Mouse (Mus musculus): ENCODE data around the gene Btf3l4. TPM values are rescaled to one million over a fixed set of nuclear protein-coding genes. Genes with fewer than 3 reads are reported as not detected.

Gene Btf3l4
- polyA plus RNA-seq, 1 experiment from 2014 or later: 213 TPM

- no peaks in the 10 kb centered on the region for H3K27me3 ChIP-seq (ENCODE audit: low read depth, poor library complexity, severe bottlenecking)
- WGBS: 90% methylated on average over 4 of the region's 4 CpGs
- DNase-seq (ENCODE audit: low spot score): no peak
- no peaks in the 10 kb centered on the region for H3K9me3 ChIP-seq (replicated peaks)
- no peak overlapping the region for H3K4me3 ChIP-seq
- H3K36me3 ChIP-seq: peaks cover 15% of the 10 kb centered on the region
- H3K27ac ChIP-seq (replicated peaks): no peak overlapping the region
- H3K4me1 ChIP-seq: peaks cover 18% of the 10 kb centered on the region
Measured at GRCm38 (mm10) chr4:108838031-108838430, 4.6 kb upstream of the Btf3l4 start.

GRCm38 (mm10) chr4:108835496-108835895 lies 2.1 kb upstream of the Btf3l4 start:
- Histone ChIP-seq H3K27me3 (ENCODE audit: low read depth, poor library complexity, severe bottlenecking) (no peaks in the 10 kb centered on the region), H3K4me1 (peaks cover 33% of the 10 kb centered on the region), H3K9me3 (replicated peaks) (no peaks in the 10 kb centered on the region), H3K27ac (replicated peaks) (peak overlapping the region; percentile 100), H3K4me3 (peak overlapping the region; percentile 98), H3K36me3 (peaks cover 10% of the 10 kb centered on the region)
- 62% methylated on average over 3 of the region's 3 CpGs for WGBS
- DNase-seq (ENCODE audit: low spot score): no peak

GRCm38 (mm10) chr4:108834971-108835311 lies 1.5 kb upstream of the Btf3l4 start:
- Histone ChIP-seq H3K27me3 (ENCODE audit: low read depth, poor library complexity, severe bottlenecking) (no peaks in the 10 kb centered on the region), H3K4me1 (peaks cover 33% of the 10 kb centered on the region), H3K4me3 (peak overlapping the region; percentile 98), H3K27ac (replicated peaks) (peak overlapping the region; percentile 100), H3K36me3 (peaks cover 10% of the 10 kb centered on the region), H3K9me3 (replicated peaks) (no peaks in the 10 kb centered on the region)
- WGBS: under 1% methylated on average over 15 of the region's 15 CpGs
- no peak for DNase-seq (ENCODE audit: low spot score)

GRCm38 (mm10) chr4:108834115-108834970 lies 929 bp upstream of the Btf3l4 start, which contains the start of gene Txndc12:
Gene Txndc12 (plus strand): TSS chr4:108834601.
- peak within 1 kb of the TSS; percentile 98 for H3K4me3 ChIP-seq
- peaks cover 16% of the 10 kb centered on the region for H3K36me3 ChIP-seq
- peak; percentile 88 for DNase-seq (ENCODE audit: low spot score)
- H3K27me3 ChIP-seq (ENCODE audit: low read depth, poor library complexity, severe bottlenecking): no peaks in the 10 kb centered on the region
- peaks cover 33% of the 10 kb centered on the region for H3K4me1 ChIP-seq
- under 1% methylated on average over 34 of the region's 34 CpGs for WGBS
- peak within 1 kb of the TSS; percentile 100 for H3K27ac ChIP-seq (replicated peaks)
- H3K9me3 ChIP-seq (replicated peaks): no peaks in the 10 kb centered on the region

GRCm38 (mm10) chr4:108833828-108834114 lies 357 bp upstream of the Btf3l4 start:
- H3K4me3 ChIP-seq: peak overlapping the region; percentile 98
- 0% methylated on average over 6 of the region's 6 CpGs for WGBS
- H3K36me3 ChIP-seq: peaks cover 21% of the 10 kb centered on the region
- H3K27ac ChIP-seq (replicated peaks): peak overlapping the region; percentile 100
- H3K27me3 ChIP-seq (ENCODE audit: low read depth, poor library complexity, severe bottlenecking): no peaks in the 10 kb centered on the region
- H3K9me3 ChIP-seq (replicated peaks): no peaks in the 10 kb centered on the region
- peaks cover 33% of the 10 kb centered on the region for H3K4me1 ChIP-seq
- no peak for DNase-seq (ENCODE audit: low spot score)

DNA sequence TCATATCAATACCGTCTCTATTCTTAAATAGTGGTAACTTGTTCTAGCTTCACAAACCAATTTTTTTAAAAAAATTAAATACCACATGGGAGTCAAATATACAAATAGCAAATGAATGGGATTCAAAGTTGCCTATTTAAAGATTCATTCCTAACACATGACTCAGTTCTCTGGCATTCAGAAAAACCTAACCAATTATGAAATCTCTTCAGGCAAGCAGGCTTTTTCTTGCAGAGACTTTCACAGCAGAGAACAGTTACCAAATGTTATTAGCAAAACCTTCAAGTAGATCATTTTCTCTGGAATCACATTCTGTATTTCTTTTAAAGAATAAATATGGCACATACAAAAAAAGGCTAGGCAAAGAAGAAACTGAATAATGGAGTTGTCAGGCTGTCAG lies 2.7 kb downstream of the Btf3l4 start:
- Histone ChIP-seq H3K27me3 (ENCODE audit: low read depth, poor library complexity, severe bottlenecking) (no peaks in the 10 kb centered on the region), H3K9me3 (replicated peaks) (no peaks in the 10 kb centered on the region), H3K36me3 (peaks cover 51% of the 10 kb centered on the region), H3K4me3 (no peak overlapping the region), H3K4me1 (peaks cover 24% of the 10 kb centered on the region), H3K27ac (replicated peaks) (no peak overlapping the region)
- 87% methylated on average over 1 of the region's 1 CpGs for WGBS
- no peak for DNase-seq (ENCODE audit: low spot score)

DNA sequence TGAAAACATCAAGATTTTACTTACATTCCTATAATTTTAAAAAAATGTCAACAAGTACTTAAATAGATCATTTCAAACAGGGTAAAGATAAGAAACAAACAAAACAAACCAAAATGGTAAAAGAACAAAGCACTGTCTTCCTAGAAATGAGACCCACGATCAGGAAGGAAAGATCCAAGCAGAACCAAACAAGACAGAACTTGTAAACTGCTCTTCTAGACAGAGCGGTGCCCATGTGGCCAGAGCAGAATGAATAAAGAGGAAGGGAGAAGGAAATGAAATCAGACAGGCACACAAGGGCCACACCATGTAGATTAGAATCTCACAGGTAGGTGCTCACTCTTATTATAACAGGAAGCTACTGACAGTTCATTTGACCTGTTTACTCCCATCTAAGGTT lies 6.8 kb downstream of the Btf3l4 start:
- H3K4me3 ChIP-seq: no peak overlapping the region
- 93% methylated on average over 2 of the region's 2 CpGs for WGBS
- H3K9me3 ChIP-seq (replicated peaks): no peaks in the 10 kb centered on the region
- H3K27me3 ChIP-seq (ENCODE audit: low read depth, poor library complexity, severe bottlenecking): no peaks in the 10 kb centered on the region
- DNase-seq (ENCODE audit: low spot score): no peak
- H3K4me1 ChIP-seq: peaks cover 9% of the 10 kb centered on the region
- no peak overlapping the region for H3K27ac ChIP-seq (replicated peaks)
- peaks cover 92% of the 10 kb centered on the region for H3K36me3 ChIP-seq

DNA sequence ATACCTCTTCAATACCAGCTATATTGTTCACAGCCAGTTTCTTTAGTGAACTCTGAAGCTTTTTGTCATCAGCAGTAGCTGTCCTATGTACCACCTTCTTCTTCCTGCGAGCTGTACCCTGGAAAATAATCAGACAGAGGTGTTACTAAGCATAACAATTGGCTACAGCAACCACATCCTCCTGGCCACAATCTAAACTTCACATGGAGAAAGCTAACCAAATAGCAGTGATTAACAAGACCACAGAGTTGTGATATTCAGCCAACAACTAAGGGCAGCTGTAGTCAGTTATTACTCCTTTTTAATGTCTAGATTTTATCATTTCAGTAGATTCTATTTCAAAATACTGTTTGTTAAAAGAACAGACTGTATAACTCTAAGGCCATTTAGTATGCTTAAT lies 7.3 kb downstream of the Btf3l4 start:
- DNase-seq (ENCODE audit: low spot score): no peak
- Histone ChIP-seq H3K4me1 (peaks cover 3% of the 10 kb centered on the region), H3K27ac (replicated peaks) (no peak overlapping the region), H3K4me3 (no peak overlapping the region), H3K36me3 (peaks cover 97% of the 10 kb centered on the region), H3K9me3 (replicated peaks) (no peaks in the 10 kb centered on the region), H3K27me3 (ENCODE audit: low read depth, poor library complexity, severe bottlenecking) (no peaks in the 10 kb centered on the region)
- 95% methylated on average over 1 of the region's 1 CpGs for whole genome bisulfite sequencing

DNA sequence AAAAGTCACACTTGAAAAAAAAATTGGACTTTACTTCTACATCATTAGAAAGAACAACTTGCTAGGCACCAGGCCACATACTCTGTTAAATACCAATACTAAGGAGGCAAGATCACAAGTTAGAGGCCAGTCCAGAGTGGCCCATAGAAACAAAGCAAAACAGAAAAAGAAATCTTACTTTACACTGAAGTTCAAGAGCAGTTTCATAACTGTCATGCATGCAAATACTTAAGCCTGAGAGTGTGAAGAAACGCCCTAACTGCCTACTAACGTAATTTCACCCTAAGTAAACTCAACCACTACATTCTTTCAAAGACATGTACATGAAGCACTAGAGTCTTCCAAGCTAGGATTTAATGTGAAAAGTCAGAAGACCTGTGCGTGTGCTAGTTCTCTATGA lies 7.7 kb downstream of the Btf3l4 start:
- 96% methylated on average over 3 of the region's 3 CpGs for WGBS
- Histone ChIP-seq H3K9me3 (replicated peaks) (no peaks in the 10 kb centered on the region), H3K27ac (replicated peaks) (no peak overlapping the region), H3K36me3 (peaks cover 99% of the 10 kb centered on the region), H3K4me3 (no peak overlapping the region), H3K27me3 (ENCODE audit: low read depth, poor library complexity, severe bottlenecking) (no peaks in the 10 kb centered on the region), H3K4me1 (no peaks in the 10 kb centered on the region; the same call in 1 of the 2 replicates)
- DNase-seq (ENCODE audit: low spot score): no peak

GRCm38 (mm10) chr4:108811550-108811949 lies 21.9 kb downstream of the Btf3l4 start:
- no peak overlapping the region for H3K27ac ChIP-seq (replicated peaks)
- H3K36me3 ChIP-seq: peaks cover 17% of the 10 kb centered on the region
- no peaks in the 10 kb centered on the region for H3K9me3 ChIP-seq (replicated peaks)
- 64% methylated on average over 6 of the region's 6 CpGs for WGBS
- DNase-seq (ENCODE audit: low spot score): no peak
- no peaks in the 10 kb centered on the region for H3K27me3 ChIP-seq (ENCODE audit: low read depth, poor library complexity, severe bottlenecking)
- no peak overlapping the region for H3K4me3 ChIP-seq
- peaks cover 5% of the 10 kb centered on the region; the same call in 1 of the 2 replicates for H3K4me1 ChIP-seq

- Histone ChIP-seq H3K27ac (replicated peaks) (no peak overlapping the region), H3K9me3 (replicated peaks) (no peaks in the 10 kb centered on the region)
- 68% methylated on average over 4 of the region's 4 CpGs for WGBS
Measured at GRCm38 (mm10) chr4:108811142-108811541, 22.3 kb downstream of the Btf3l4 start.

GRCm38 (mm10) chr4:108803535-108803934 lies 29.9 kb downstream of the Btf3l4 start:
- Histone ChIP-seq H3K27ac (replicated peaks) (no peak overlapping the region), H3K4me3 (no peak overlapping the region), H3K27me3 (ENCODE audit: low read depth, poor library complexity, severe bottlenecking) (no peaks in the 10 kb centered on the region), H3K9me3 (replicated peaks) (no peaks in the 10 kb centered on the region), H3K36me3 (no peaks in the 10 kb centered on the region), H3K4me1 (no peaks in the 10 kb centered on the region)
- 84% methylated on average over 2 of the region's 2 CpGs for WGBS
- no peak for DNase-seq (ENCODE audit: low spot score)

More at GRCm38 (mm10) chr4:108811142-108811541, 22.3 kb downstream of the Btf3l4 start:
- Histone ChIP-seq H3K4me1 (peaks cover 5% of the 10 kb centered on the region; the same call in 1 of the 2 replicates), H3K4me3 (no peak overlapping the region), H3K36me3 (peaks cover 17% of the 10 kb centered on the region), H3K27me3 (ENCODE audit: low read depth, poor library complexity, severe bottlenecking) (no peaks in the 10 kb centered on the region)
- DNase-seq (ENCODE audit: low spot score): no peak

- Histone ChIP-seq H3K4me1 (no peaks in the 10 kb centered on the region), H3K36me3 (no peaks in the 10 kb centered on the region), H3K27me3 (ENCODE audit: low read depth, poor library complexity, severe bottlenecking) (no peaks in the 10 kb centered on the region), H3K27ac (replicated peaks) (no peak overlapping the region), H3K4me3 (no peak overlapping the region), H3K9me3 (replicated peaks) (no peaks in the 10 kb centered on the region)
- DNase-seq (ENCODE audit: low spot score): peak; percentile 43
- whole genome bisulfite sequencing: 56% methylated on average over 2 of the region's 2 CpGs
Measured at GRCm38 (mm10) chr4:108798083-108798830, 35.2 kb downstream of the Btf3l4 start.

Data from midbrain, embryonic 10.5 days (tissue).